Mouse (Mus musculus): ENCODE data around the gene Abl2.

Abl2 gene

GRCm38 (mm10) chr1:156668602-156669001 lies 110.0 kb downstream of the Abl2 start:
- CTCF ChIA-PET: interaction anchor here (0.8 kb wide), 1 partner anchor 249 kb away, joined by 8 read pairs; no protein-coding TSS in a partner anchor

DNA sequence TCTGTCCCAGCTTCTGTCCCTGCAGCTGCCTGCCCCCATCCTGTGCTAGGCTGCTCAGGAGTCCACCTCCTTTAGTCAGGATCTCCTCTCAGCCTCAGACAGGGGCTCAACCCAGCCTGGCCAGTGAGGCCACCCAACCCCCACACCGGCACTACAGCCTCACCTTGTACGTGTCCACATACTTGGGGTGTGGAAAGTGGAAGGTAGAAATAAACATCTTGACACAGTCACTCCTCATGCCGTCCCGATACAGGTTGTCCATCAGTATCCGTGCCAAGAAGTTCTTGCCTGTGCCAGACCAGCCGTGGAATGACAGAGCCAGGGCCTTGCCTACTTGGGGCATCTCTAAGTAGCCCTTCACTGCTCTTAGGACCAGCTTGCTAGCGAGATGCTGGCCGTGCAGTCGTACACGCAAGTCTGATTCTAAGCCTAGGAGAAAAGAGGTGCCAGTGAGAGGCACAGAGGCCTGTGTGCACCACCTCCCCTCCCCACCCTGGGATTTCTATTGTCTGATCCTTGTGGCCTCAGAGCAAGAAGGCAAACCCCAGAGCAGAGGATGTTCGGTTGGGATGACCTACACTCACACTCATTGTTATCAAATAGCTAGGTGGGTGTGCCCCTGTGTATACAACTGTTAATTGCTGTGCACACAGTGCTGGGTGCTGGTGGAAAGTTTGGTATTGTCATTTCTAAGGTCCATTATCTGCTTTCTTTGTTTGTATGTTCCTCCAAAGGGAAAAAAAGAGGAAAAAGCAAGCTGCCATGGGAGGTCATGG lies 110.8 kb downstream of the Abl2 start:
- CTCF ChIA-PET: no interaction called here

- CTCF ChIA-PET: no interaction called here
Observed at GRCm38 (mm10) chr1:156671921-156672320, 113.3 kb downstream of the Abl2 start.

DNA sequence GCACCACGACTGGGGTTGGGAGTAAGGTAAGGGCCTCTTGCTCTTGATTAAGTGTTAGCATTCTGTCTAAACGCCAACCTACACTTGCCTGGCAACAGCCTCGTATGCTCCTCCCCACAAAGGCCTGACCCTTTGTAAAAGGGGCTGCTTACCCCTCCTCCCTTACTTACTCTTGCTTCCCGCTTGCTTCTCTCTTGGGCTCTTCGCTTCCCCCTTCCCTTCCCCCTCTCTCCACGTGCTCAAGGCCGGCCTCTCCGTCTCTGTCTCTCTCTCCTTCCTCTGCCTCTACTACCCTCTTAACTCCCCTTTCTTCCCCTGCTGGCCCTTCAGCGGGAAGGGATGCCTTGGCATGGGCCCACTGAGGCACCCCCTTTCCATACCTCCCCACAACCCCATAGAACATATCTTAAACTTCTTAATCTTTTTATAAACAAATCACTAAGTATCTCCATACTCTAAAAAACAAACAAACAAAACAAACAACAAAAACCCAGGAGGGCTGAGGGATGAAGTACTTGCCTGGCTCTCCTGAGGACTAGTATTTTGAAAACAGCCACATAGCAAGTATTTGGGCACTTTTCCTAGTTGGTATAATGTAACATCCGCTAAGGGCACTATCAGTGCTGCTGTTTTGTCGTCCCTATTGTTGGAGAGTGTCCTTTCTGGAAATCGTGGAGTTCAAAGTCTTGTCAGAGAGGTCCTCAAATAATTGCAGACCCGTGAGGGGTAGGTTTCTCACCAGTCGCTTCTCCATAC lies 114.3 kb downstream of the Abl2 start:
- CTCF ChIA-PET: no interaction called here

- CTCF ChIA-PET: interaction anchor here (0.7 to 1.2 kb wide), 2 partner anchors 19 to 321 kb away, joined by 3 read pairs; no protein-coding TSS in a partner anchor
Observed at GRCm38 (mm10) chr1:156673476-156674194, 115.0 kb downstream of the Abl2 start.

GRCm38 (mm10) chr1:156674195-156675000 lies 115.8 kb downstream of the Abl2 start, which contains the start of gene Tor3a:
Gene Tor3a, minus strand, starts transcription at chr1:156674356.
- CTCF ChIA-PET: interaction anchor here (0.7 to 1.2 kb wide), 2 partner anchors 18 to 320 kb away, joined by 3 read pairs; no protein-coding TSS in a partner anchor

DNA sequence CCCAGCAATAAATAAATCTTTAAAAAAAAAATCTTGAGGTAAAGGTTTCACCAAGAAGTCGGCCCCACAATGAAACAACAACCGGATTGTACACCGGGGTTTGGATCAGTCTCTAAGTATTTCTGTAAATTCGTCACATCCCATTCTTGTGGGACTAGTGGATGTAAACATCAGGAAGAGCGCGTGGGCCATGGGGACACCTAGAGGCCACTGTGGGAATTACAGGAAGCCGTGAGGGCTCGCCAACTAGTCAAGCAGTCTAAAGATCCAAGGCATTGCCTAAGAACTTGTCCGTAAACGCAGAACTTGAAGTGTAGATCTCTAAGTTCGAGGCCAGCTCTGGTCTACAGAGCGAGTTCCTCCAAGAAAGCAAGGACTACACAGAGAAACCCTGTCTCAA lies 117.6 kb downstream of the Abl2 start:
- CTCF ChIA-PET: interaction anchor here (0.8 kb wide), 1 partner anchor 61 kb away, joined by 3 read pairs; no protein-coding TSS in a partner anchor

DNA sequence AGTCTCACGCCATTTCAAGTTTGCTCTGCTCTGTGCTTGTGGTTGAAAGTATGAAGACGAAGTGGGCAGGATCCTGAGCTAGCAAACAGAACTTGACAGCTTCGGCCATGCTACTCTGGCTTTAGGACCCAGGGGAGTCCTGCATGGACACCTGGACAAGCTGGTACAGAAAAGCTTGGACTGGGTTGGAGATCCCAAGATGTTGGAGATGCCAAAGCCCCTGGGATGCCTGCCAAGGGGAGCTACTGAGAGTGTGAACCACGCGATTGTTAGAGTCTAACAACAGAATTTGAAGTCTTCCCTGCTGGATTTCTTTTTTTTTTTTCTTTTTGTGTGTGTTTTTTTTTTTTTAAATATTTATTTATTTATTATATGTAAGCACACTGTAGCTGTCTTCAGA lies 118.0 kb downstream of the Abl2 start:
- CTCF ChIA-PET: interaction anchor here (0.6 to 0.8 kb wide), 2 partner anchors 61 to 405 kb away, joined by 3 to 4 read pairs; no protein-coding TSS in a partner anchor

- CTCF ChIA-PET: interaction anchor here (0.6 to 0.8 kb wide), 2 partner anchors 99 to 404 kb away, joined by 4 read pairs; no protein-coding TSS in a partner anchor
Observed at GRCm38 (mm10) chr1:156677230-156677629, 118.6 kb downstream of the Abl2 start.

DNA sequence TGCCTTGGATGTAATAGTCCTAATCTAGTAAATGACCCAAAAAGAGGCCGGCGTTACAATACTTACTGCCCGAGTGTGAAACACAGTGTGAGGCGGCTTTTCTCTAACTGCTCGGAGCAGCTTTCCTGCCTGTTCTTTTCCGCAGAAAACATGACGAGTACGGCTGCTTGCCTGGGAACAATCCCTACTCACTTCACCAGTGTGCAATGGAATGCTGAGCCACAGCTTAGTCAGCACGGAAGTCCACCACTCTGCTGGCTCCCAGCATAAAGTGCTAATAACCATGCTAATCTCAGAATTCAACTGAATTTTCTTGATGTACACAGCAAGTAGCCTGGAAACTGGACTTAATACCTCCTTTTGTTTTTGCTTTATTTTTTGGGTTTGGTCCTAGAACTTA lies 121.0 kb downstream of the Abl2 start:
- CTCF ChIA-PET: no interaction called here

DNA sequence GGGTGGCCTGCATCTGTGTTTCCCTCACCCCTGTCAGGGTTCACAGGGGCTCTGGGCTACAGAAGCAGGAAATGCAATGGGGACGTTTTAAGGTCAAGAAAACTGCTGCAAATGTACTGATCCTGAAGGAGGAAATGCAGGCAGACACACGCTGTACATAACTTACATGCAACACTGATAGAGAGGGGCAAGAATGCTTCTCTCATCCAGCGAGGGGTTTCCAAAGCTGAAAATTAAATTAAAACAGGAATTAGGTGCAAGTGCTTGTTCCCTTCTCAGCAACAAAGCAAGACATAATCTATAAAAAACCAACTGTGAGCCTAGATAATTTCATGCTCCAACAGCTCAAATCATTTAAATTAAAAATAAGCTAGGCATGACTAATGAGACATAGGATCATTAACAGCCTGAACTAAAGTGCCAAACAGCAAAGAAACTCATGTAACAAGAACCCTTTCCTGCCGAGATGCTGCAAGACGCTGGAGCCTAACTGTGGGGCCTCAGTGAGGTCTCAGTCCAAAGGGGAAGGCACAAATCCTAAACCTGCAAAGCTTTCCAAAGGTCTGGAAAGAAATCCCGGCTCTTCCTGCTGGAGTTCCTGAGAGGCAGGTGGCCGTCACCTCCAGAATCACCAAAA lies 127.6 kb downstream of the Abl2 start:
- CTCF ChIA-PET: no interaction called here
